Mouse (Mus musculus): Measurements from ENCODE around the gene Mcm2.

DNA sequence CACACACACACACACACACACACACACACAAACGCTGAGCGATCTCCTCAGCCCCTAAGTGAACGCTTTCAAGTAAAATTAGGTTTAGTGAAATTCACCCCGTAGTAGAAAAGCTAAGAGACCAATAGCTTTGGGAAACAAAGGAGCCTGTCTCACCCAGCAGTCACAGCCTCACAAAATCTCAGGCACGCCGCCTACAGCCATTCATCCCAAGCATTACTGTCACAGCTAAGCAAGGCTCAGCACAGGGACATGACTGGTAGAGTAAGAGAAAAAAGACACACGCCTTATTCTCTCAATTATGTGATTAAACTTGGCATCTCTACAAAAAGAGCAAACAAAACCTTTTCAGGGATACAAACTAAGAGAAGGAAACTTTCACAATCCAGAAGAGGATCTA is 17.2 kb downstream of the Mcm2 start:
- TF ChIP-seq CTCF (IDR thresholded peaks at IDR 0.05; ENCODE audit: low read depth, low read length): no peak
- no peak for TF ChIP-seq POLR2AphosphoS5 (IDR thresholded peaks at IDR 0.05; ENCODE audit: insufficient replicate concordance, low read depth, low read length)
- TF ChIP-seq TAL1 (conservative IDR thresholded peaks at IDR 0.05; ENCODE audit: low read depth, low read length): no peak
